Mouse (Mus musculus) heart, postnatal 0 days (tissue): ENCODE measurements around the gene Slc39a11. TPM values are rescaled to one million over a fixed set of nuclear protein-coding genes. Genes with fewer than 3 reads are reported as not detected.

Source experiments
- ATAC-seq: fragments of 200-750 bp; cut with Nextera tagmentation; 2 replicates; pipeline ENCODE4 v1.8.0; 2017; ENCODE audit warnings: low read depth, moderate number of reproducible peaks, moderate library complexity; ENCODE audit not compliant: insufficient read depth
- DNase-seq: peaks from one replicate; pipeline ENCODE4 v3.0.0-alpha.2; 2016; ENCODE audit warnings: low spot score
- H3K27ac ChIP-seq: fragments of 300-500 bp; sonication (generic); 2 replicates; pipeline ENCODE4 v1.5.1; 2014; ENCODE audit warnings: low read depth, mild to moderate bottlenecking
- H3K27me3 ChIP-seq: fragments of 300-500 bp; sonication (generic); 2 replicates; pipeline ENCODE4 v1.6.1; 2014; ENCODE audit warnings: low read length, mixed read lengths; ENCODE audit not compliant: control insufficient read depth, insufficient read depth
- H3K36me3 ChIP-seq: fragments of 300-500 bp; sonication (generic); replicated peaks from 2 replicates; pipeline ENCODE4 v1.6.1; 2014; ENCODE audit warnings: low read length, mixed read lengths; ENCODE audit not compliant: control insufficient read depth, insufficient read depth
- H3K4me1 ChIP-seq: fragments of 300-500 bp; sonication (generic); 2 replicates; pipeline ENCODE4 v1.6.1; 2014; ENCODE audit warnings: antibody characterized with exemption; ENCODE audit not compliant: control insufficient read depth, insufficient read depth
- H3K4me2 ChIP-seq: fragments of 300-500 bp; sonication (generic); 2 replicates; pipeline ENCODE4 v1.6.1; 2014; ENCODE audit warnings: low read depth, mild to moderate bottlenecking, low read length, moderate library complexity
- H3K4me3 ChIP-seq: fragments of 300-500 bp; sonication (generic); 2 replicates; pipeline ENCODE4 v1.5.1; 2014; ENCODE audit warnings: low read depth, low read length
- H3K9ac ChIP-seq: fragments of 300-500 bp; sonication (generic); replicated peaks from 2 replicates; pipeline ENCODE4 v1.6.1; 2014; ENCODE audit warnings: low read depth, low read length, mixed read lengths
- H3K9me3 ChIP-seq: fragments of 300-500 bp; sonication (generic); replicated peaks from 2 replicates; pipeline ENCODE4 v1.6.1; 2016; ENCODE audit warnings: low read length; ENCODE audit not compliant: control insufficient read depth
- CTCF ChIP-seq: IDR thresholded peaks from 2 replicates; pipeline ENCODE4 v1.5.1; 2016; ENCODE audit warnings: antibody characterized with exemption, control low read depth, low read depth
- EP300 ChIP-seq: IDR thresholded peaks from 2 replicates; pipeline ENCODE4 v1.6.1; 2016; ENCODE audit warnings: antibody characterized with exemption, low read depth
- WGBS: fragments of 180-500 bp; shearing (Covaris S2); extraction: QIAGEN DNeasy Blood & Tissue Kit; methylation state at CpG from one replicate; pipeline ENCODE4 v1.1.7; 2014; 5-methylcytosine and 5-hydroxymethylcytosine counted together
- polyA plus RNA-seq: library from polyadenylated mRNA; unstranded; fragments of >200 nt; fragmentation: Nextera tagmentation; extraction: Ambion mirVana; gene quantifications from 2 replicates; pipeline ENCODE4 v1.2.1, GENCODE M21; 2015
- total RNA-seq: library from RNA; depleted of rRNA; stranded (reverse); fragments of >200 nt; gene quantifications from 2 replicates; pipeline ENCODE4 v1.2.3, GENCODE M21; 2014; ENCODE audit warnings: low replicate concordance

Gene Slc39a11
- total and polyA plus RNA-seq, 2 experiments from 2014 or later = 8.6 to 16.3 TPM

DNA sequence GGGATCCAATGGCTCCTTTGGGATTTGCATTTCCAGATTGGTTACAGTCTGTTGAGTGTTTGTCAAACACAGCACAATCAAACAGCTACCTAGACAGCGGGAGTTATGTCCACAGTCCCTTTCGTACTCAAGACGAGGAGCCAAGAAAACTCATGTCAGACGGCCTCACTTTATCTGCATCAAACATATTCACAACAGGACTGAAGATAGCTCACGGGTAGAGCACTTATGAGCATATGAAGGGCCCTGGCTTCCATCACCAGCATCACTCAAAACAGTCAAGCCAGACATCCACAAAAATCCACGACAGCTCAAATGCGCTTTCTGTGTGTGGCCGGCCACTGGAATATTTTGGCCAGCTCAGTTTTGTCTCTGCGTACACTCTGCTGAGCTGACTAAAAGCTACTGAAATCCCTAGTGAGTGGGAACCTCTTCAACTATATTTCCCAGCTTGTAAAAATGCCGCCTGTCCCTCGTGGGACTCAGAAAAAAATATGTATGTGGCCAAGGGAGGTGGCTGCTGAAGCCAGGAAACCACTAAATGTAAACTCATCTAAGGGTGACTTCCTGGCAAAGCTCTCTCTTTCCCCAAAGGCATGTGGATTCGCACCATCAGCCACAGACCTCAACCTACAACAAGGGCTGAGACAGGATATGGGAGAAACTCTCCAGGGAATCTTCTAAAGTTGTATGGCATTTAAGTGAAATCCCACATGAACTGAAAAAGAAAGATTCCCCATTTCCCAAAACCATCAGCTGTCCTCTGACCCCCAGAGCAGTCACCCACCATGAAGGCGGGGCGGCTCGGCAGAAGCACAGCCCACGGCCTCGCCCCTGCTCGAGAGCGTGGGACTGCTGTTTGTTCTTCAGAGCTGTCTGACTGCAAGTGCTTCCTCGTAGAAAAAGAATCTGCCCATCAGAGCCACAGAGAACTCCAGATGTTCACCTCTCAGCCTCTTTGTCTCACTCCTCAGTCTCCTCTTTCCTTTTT lies 159.1 kb downstream of the Slc39a11 start:
- ATAC-seq (no peak), DNase-seq (no peak)
- Histone ChIP-seq H3K36me3 (no peaks in the 10 kb centered on the region), H3K27me3 (no peaks in the 10 kb centered on the region), H3K27ac (no peak overlapping the region), H3K4me2 (no peak overlapping the region), H3K4me1 (peaks cover 4% of the 10 kb centered on the region; the same call in 1 of the 2 replicates), H3K4me3 (no peak overlapping the region), H3K9ac (no peak overlapping the region), H3K9me3 (no peaks in the 10 kb centered on the region)
- no peak for TF ChIP-seq EP300
- TF ChIP-seq CTCF = no peak
- 54% methylated on average over 20 of the region's 20 CpGs for WGBS

DNA sequence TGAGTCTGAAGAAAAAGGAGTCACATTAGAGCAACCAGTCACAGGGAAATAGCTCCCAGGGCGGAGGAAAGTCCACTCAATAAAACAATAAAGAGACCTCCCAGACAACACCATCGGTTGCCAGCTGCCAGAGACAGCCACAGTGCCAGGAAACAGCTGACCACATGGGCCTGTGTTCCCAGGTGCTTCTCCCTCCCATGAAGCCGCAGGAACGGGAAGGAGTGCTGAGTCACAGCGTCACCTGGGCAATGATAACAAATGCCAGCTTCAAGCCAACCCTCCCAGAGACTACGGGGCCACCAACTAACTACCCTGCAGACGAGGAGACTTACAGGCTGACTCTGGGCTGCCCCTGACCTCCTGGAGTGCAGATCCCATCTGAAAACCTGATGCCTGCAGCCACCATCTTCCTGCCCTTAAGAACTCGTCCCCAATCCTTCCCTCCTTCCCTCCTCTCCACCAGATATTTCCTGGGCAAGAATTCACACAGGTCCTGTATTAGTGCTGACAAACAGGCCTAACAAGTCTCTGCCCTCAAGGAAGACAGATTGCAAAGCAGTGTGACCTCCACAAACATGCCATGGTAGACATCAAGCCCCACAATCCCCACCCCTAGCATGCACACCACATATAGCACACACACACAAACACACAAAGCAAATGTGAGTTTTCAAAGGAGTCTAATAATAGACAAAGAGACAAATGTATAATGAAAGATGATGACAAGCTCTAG lies 162.1 kb downstream of the Slc39a11 start:
- 63% methylated on average over 8 of the region's 8 CpGs for WGBS
- Histone ChIP-seq H3K9me3 (no peaks in the 10 kb centered on the region), H3K4me1 (peaks cover 4% of the 10 kb centered on the region; the same call in 1 of the 2 replicates), H3K9ac (no peak overlapping the region), H3K4me3 (no peak overlapping the region), H3K36me3 (no peaks in the 10 kb centered on the region), H3K27me3 (no peaks in the 10 kb centered on the region), H3K27ac (no peak overlapping the region), H3K4me2 (no peak overlapping the region)
- DNase-seq = no peak
- no peak for TF ChIP-seq EP300
- no peak for TF ChIP-seq CTCF
- no peak for ATAC-seq

DNA sequence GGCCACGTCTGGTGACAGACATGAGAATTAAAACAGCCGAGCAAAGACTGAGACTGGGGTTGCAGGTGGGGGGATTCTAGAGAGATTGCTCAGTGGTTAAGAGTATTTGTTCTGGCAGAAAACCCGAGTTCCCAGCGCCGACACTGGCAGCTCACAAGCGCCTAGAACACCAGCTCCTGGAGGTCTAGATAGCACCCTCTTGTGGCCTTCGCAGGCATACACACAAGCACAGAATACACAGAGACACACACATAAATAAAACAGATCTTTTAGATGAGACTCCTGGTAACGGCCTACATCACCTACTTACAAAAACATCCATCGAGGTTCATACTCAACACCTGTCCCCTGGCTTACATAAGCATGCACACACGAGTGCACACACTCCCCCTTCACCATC lies 165.8 kb downstream of the Slc39a11 start:
- Histone ChIP-seq H3K27me3 (no peaks in the 10 kb centered on the region), H3K36me3 (no peaks in the 10 kb centered on the region), H3K4me3 (no peak overlapping the region), H3K27ac (no peak overlapping the region), H3K9ac (no peak overlapping the region), H3K4me2 (no peak overlapping the region), H3K9me3 (no peaks in the 10 kb centered on the region), H3K4me1 (peaks cover 4% of the 10 kb centered on the region; the same call in 1 of the 2 replicates)
- 84% methylated on average over 10 of the region's 10 CpGs for WGBS
- ATAC-seq (no peak), DNase-seq (no peak)
- TF ChIP-seq EP300 (no peak), CTCF (0 out of 2 replicates have a peak, but pooled peaks have one; percentile 1)

DNA sequence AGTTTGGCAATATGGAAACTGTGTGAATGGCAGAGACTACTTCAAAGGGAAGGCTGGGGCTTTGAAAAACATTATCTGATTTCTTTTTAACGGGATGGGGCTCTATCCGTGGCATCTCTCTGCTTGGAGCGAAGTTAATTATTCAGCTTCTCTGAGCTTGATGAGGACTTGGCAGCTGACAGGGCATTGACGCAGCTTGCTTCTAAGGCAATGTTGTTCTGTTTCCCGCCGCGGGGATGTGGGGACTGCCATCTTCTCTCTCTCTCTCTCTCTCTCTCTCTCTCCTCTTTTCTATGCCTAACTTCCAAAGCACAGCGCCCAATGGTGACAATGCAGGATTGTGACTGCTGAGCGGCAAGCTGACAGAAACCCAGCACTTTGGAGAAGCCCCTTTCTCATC lies 172.3 kb downstream of the Slc39a11 start:
- Histone ChIP-seq H3K4me2 (no peak overlapping the region), H3K27me3 (no peaks in the 10 kb centered on the region), H3K27ac (no peak overlapping the region), H3K9ac (no peak overlapping the region), H3K9me3 (no peaks in the 10 kb centered on the region), H3K4me1 (no peaks in the 10 kb centered on the region), H3K36me3 (no peaks in the 10 kb centered on the region), H3K4me3 (no peak overlapping the region)
- WGBS = 72% methylated on average over 9 of the region's 9 CpGs
- TF ChIP-seq EP300 (no peak), CTCF (no peak)
- no peak for DNase-seq
- no peak for ATAC-seq

DNA sequence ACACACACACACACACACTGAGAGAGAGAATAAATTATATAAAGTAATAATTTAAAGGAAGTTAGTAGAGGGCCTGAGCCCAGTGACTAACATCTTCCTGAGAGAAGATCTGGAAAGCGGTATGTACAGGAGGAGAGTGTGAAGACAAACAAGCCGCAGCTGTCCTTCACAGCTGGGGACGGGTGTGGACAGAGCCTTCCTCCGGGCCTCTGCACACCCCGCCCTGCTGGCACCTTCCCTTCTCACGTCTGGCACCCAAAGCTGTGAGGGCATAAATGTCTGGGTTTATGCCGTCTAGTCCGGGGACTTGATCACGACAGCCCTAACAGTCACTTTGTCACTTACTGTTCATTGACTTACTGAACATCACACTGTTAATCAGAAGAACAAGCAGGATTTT lies 173.2 kb downstream of the Slc39a11 start:
- TF ChIP-seq EP300 = no peak
- TF ChIP-seq CTCF = no peak
- Histone ChIP-seq H3K4me2 (no peak overlapping the region), H3K4me1 (no peaks in the 10 kb centered on the region), H3K4me3 (no peak overlapping the region), H3K27me3 (no peaks in the 10 kb centered on the region), H3K9ac (no peak overlapping the region), H3K36me3 (no peaks in the 10 kb centered on the region), H3K27ac (no peak overlapping the region), H3K9me3 (no peaks in the 10 kb centered on the region)
- DNase-seq (no peak), ATAC-seq (no peak)
- WGBS = 65% methylated on average over 9 of the region's 9 CpGs
